In the genomic region with DNA sequence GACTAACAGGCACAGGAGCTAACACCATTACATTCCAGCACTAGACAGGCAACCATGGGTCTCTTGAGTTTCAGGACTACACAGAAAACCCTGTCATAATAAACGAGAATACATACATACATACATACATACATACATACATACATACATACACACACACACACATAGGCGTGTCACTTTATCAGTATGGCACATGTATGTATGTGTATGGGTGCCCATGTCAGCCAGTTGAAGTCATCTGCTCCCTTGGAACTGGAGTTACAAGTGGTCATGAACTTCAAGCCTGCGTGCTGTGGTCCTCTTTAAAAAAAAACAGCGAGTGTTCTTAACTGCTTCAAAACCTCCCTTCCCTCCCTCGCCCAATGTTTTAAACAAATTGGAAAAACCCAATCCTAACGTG, we compare ENCODE assay signal across 8 mouse cellular contexts. TPM values are rescaled to one million over a fixed set of nuclear protein-coding genes. Genes with fewer than 3 reads are reported as not detected.
DNase-seq lines count a peak whose midpoint lies in the region; ATAC-seq and TF ChIP-seq lines count a peak whose summit lies in the region.

No protein-coding gene starts in this region.

- no peak for TF ChIP-seq CTCF in lung, embryonic 14.5 days (IDR thresholded peaks at IDR 0.05; ENCODE audit: low read depth)
- no peak for TF ChIP-seq CTCF in embryonic fibroblast, embryonic 13.5 days (IDR thresholded peaks at IDR 0.05; ENCODE audit: borderline replicate concordance, insufficient read depth, low read length)

- no peaks in the 10 kb centered on the region for H3K27me3 ChIP-seq in lung, embryonic 14.5 days (ENCODE audit: insufficient read depth, low read length)
- H3K27me3 ChIP-seq in limb, embryonic 11.5 days (ENCODE audit: control insufficient read depth, insufficient read depth, low read length) = no peaks in the 10 kb centered on the region
- H3K27me3 ChIP-seq in neural tube, embryonic 14.5 days (ENCODE audit: control insufficient read depth, insufficient read depth, low read length) = no peaks in the 10 kb centered on the region

- peak overlapping the region; percentile 87 for H3K4me3 ChIP-seq in lung, embryonic 14.5 days (ENCODE audit: low read depth, low read length)
- H3K4me3 ChIP-seq in embryonic fibroblast, embryonic 13.5 days (ENCODE audit: insufficient read depth, low read length) = peak overlapping the region; percentile 14; the same call in 1 of the 2 replicates
- H3K4me3 ChIP-seq in limb, embryonic 11.5 days (ENCODE audit: low read depth, low read length) = peak overlapping the region; percentile 92
- H3K4me3 ChIP-seq in neural tube, embryonic 14.5 days (ENCODE audit: low read depth, low read length) = peak overlapping the region; percentile 95

- 27% methylated on average over 6 of the region's 6 CpGs for WGBS in lung, embryonic 14.5 days
- WGBS in limb, embryonic 11.5 days = 33% methylated on average over 6 of the region's 6 CpGs
- WGBS in neural tube, embryonic 14.5 days = 33% methylated on average over 6 of the region's 6 CpGs

- no peak for TF ChIP-seq POLR2A in embryonic fibroblast, embryonic 13.5 days (IDR thresholded peaks at IDR 0.05; ENCODE audit: low read depth, low read length)

- H3K27ac ChIP-seq in lung, embryonic 14.5 days (ENCODE audit: low read depth) = peak overlapping the region; percentile 95
- H3K27ac ChIP-seq in embryonic fibroblast, embryonic 13.5 days (ENCODE audit: insufficient read depth, low read length) = peak overlapping the region; percentile 77
- H3K27ac ChIP-seq in limb, embryonic 11.5 days (replicated peaks; ENCODE audit: low read depth, low read length) = peak overlapping the region; percentile 69
- peak overlapping the region; percentile 96 for H3K27ac ChIP-seq in neural tube, embryonic 14.5 days (ENCODE audit: low read depth, low read length)

- peak; percentile 51 for ATAC-seq in lung, embryonic 14.5 days (ENCODE audit: insufficient read depth)
- ATAC-seq in limb, embryonic 11.5 days (ENCODE audit: insufficient number of reproducible peaks, low FRiP score, low TSS enrichment, low read depth) = no peak
- ATAC-seq in neural tube, embryonic 14.5 days (ENCODE audit: low read depth) = peak; percentile 49; the same call in 1 of the 2 replicates
- ATAC-seq in CD4-positive, CD25-positive, alpha-beta regulatory T cell, adult 4 months = no peak

- H3K9ac ChIP-seq in lung, embryonic 14.5 days = peak overlapping the region; percentile 97
- peak overlapping the region; percentile 98 for H3K9ac ChIP-seq in limb, embryonic 11.5 days (ENCODE audit: low read length)
- peak overlapping the region; percentile 99 for H3K9ac ChIP-seq in neural tube, embryonic 14.5 days (replicated peaks; ENCODE audit: low read depth, low read length)

- peaks cover 60% of the 10 kb centered on the region for H3K36me3 ChIP-seq in lung, embryonic 14.5 days (ENCODE audit: insufficient read depth)
- peaks cover 25% of the 10 kb centered on the region for H3K36me3 ChIP-seq in limb, embryonic 11.5 days (ENCODE audit: control insufficient read depth, insufficient read depth, low read length)
- H3K36me3 ChIP-seq in neural tube, embryonic 14.5 days (ENCODE audit: control insufficient read depth, insufficient read depth, low read length) = peaks cover 60% of the 10 kb centered on the region

- DNase-seq in lung, embryonic 14.5 days = no peak
- DNase-seq in lung, postnatal 36 days = no peak
- DNase-seq in limb, embryonic 11.5 days (ENCODE audit: low spot score) = no peak
- DNase-seq in ovary, postnatal 10 days (ENCODE audit: low spot score) = no peak
- DNase-seq in kidney, postnatal 14 days = no peak

- H3K4me1 ChIP-seq in lung, embryonic 14.5 days (ENCODE audit: insufficient read depth) = no peaks in the 10 kb centered on the region
- H3K4me1 ChIP-seq in embryonic fibroblast, embryonic 13.5 days (ENCODE audit: control insufficient read depth, insufficient read depth, low read length) = no peaks in the 10 kb centered on the region
- H3K4me1 ChIP-seq in limb, embryonic 11.5 days (ENCODE audit: control insufficient read depth, insufficient read depth, low read length) = no peaks in the 10 kb centered on the region
- H3K4me1 ChIP-seq in neural tube, embryonic 14.5 days (ENCODE audit: control insufficient read depth, insufficient read depth, low read length) = no peaks in the 10 kb centered on the region

- H3K4me2 ChIP-seq in lung, embryonic 14.5 days = peak overlapping the region; percentile 77
- peak overlapping the region; percentile 71 for H3K4me2 ChIP-seq in limb, embryonic 11.5 days (ENCODE audit: low read depth, severe bottlenecking)
- peak overlapping the region; percentile 67 for H3K4me2 ChIP-seq in neural tube, embryonic 14.5 days (ENCODE audit: low read depth, low read length)

- H3K9me3 ChIP-seq in lung, embryonic 14.5 days (ENCODE audit: low read depth, low read length) = no peaks in the 10 kb centered on the region
- no peaks in the 10 kb centered on the region for H3K9me3 ChIP-seq in limb, embryonic 11.5 days (ENCODE audit: control insufficient read depth, low read length)
- H3K9me3 ChIP-seq in neural tube, embryonic 14.5 days (ENCODE audit: control insufficient read depth, low read length) = no peaks in the 10 kb centered on the region

RNA-seq across cellular contexts. Expression of a gene that starts 0.5 kb away (rescaled TPM):
- 104 and 105 TPM in 2 replicates for polyA plus RNA-seq in lung, embryonic 14.5 days (2014; fragmentation: Nextera tagmentation; extraction: Ambion mirVana)
- polyA plus RNA-seq in embryonic fibroblast, embryonic 13.5 days (2011; ENCODE audit: insufficient read length, low read depth, missing spikeins) = 50.4 and 50.7 TPM in 2 replicates
- 112 and 119 TPM in 2 replicates for polyA plus RNA-seq in limb, embryonic 11.5 days (2014; fragmentation: Nextera tagmentation; extraction: Ambion mirVana)
- polyA plus RNA-seq in neural tube, embryonic 14.5 days (2014; fragmentation: Nextera tagmentation; extraction: Ambion mirVana) = 89.1 and 97.9 TPM in 2 replicates
- polyA plus RNA-seq in CD4-positive, CD25-positive, alpha-beta regulatory T cell, adult 4 months (2017; shearing (Covaris generic)) = 100 to 1,000 TPM in 1 of 2 experiments, 10 to 100 TPM in 1; 92.7 to 146 TPM

RNA-seq across cellular contexts. Expression of a gene that starts 33.5 kb away (rescaled TPM):
- 244 and 279 TPM in 2 replicates for polyA plus RNA-seq in lung, embryonic 14.5 days (2014; fragmentation: Nextera tagmentation; extraction: Ambion mirVana)
- polyA plus RNA-seq in embryonic fibroblast, embryonic 13.5 days (2011; ENCODE audit: insufficient read length, low read depth, missing spikeins) = 110 and 114 TPM in 2 replicates
- polyA plus RNA-seq in limb, embryonic 11.5 days (2014; fragmentation: Nextera tagmentation; extraction: Ambion mirVana) = 212 and 222 TPM in 2 replicates
- 186 and 189 TPM in 2 replicates for polyA plus RNA-seq in neural tube, embryonic 14.5 days (2014; fragmentation: Nextera tagmentation; extraction: Ambion mirVana)
- polyA plus RNA-seq in CD4-positive, CD25-positive, alpha-beta regulatory T cell, adult 4 months (2017; shearing (Covaris generic)) = 1 to 10 TPM; 5.0 to 5.4 TPM

RNA-seq across cellular contexts. Expression of a gene that starts 44.6 kb away (rescaled TPM):
- 0.27 and 0.39 TPM in 2 replicates for polyA plus RNA-seq in lung, embryonic 14.5 days (2014; fragmentation: Nextera tagmentation; extraction: Ambion mirVana)
- polyA plus RNA-seq in embryonic fibroblast, embryonic 13.5 days (2011; ENCODE audit: insufficient read length, low read depth, missing spikeins) = not detected in 2 replicates
- 0.16 TPM in 1 of 2 replicates, not detected in the other for polyA plus RNA-seq in limb, embryonic 11.5 days (2014; fragmentation: Nextera tagmentation; extraction: Ambion mirVana)
- polyA plus RNA-seq in neural tube, embryonic 14.5 days (2014; fragmentation: Nextera tagmentation; extraction: Ambion mirVana) = 0.64 and 1.8 TPM in 2 replicates
- under 1 TPM in 1 of 2 experiments, not detected in 1; 0.36 TPM for polyA plus RNA-seq in CD4-positive, CD25-positive, alpha-beta regulatory T cell, adult 4 months (2017; shearing (Covaris generic))

RNA-seq across cellular contexts. Expression of a gene that starts 57.5 kb away (rescaled TPM):
- 0.75 and 1.3 TPM in 2 replicates for polyA plus RNA-seq in lung, embryonic 14.5 days (2014; fragmentation: Nextera tagmentation; extraction: Ambion mirVana)
- polyA plus RNA-seq in embryonic fibroblast, embryonic 13.5 days (2011; ENCODE audit: insufficient read length, low read depth, missing spikeins) = 2.3 and 3.2 TPM in 2 replicates
- polyA plus RNA-seq in limb, embryonic 11.5 days (2014; fragmentation: Nextera tagmentation; extraction: Ambion mirVana) = 0.11 and 0.17 TPM in 2 replicates
- 0.24 and 0.44 TPM in 2 replicates for polyA plus RNA-seq in neural tube, embryonic 14.5 days (2014; fragmentation: Nextera tagmentation; extraction: Ambion mirVana)
- under 1 TPM; 0.59 to 0.65 TPM for polyA plus RNA-seq in CD4-positive, CD25-positive, alpha-beta regulatory T cell, adult 4 months (2017; shearing (Covaris generic))

Comparison
In these comparisons a context has a peak if more than half of its experiments do, and no peak if none do; other contexts are left out.
1. ATAC-seq: peak in lung, embryonic 14.5 days (single experiment) and neural tube, embryonic 14.5 days (single experiment); none in limb, embryonic 11.5 days (single experiment) and CD4-positive, CD25-positive, alpha-beta regulatory T cell, adult 4 months (single experiment).
2. H3K4me3 ChIP-seq: peak in every context shown above with its lines; median percentile 95 in neural tube, embryonic 14.5 days; 92 in limb, embryonic 11.5 days; 87 in lung, embryonic 14.5 days; 14 in embryonic fibroblast, embryonic 13.5 days.
3. RNA of a gene that starts 33.5 kb away (polyA plus RNA-seq): 244 to 279 TPM in lung, embryonic 14.5 days, 212 to 222 TPM in limb, embryonic 11.5 days, 186 to 189 TPM in neural tube, embryonic 14.5 days and 110 to 114 TPM in embryonic fibroblast, embryonic 13.5 days; 5.0 to 5.4 TPM in CD4-positive, CD25-positive, alpha-beta regulatory T cell, adult 4 months; every median in the first group is over 10 times any median in the second.
4. Peak in every context shown above with its lines, with median percentiles within 50 percentile points of each other: H3K27ac ChIP-seq, H3K4me2 ChIP-seq and H3K9ac ChIP-seq.